Mouse (Mus musculus) yolk sac, embryonic 10.5 days (tissue): ENCODE measurements around the gene Cacna1g.

Source experiments
- DNase-seq: peaks from one replicate; pipeline ENCODE4 v3.0.0-alpha.2; 2017; ENCODE audit warnings: low spot score

The Cacna1g gene

DNA sequence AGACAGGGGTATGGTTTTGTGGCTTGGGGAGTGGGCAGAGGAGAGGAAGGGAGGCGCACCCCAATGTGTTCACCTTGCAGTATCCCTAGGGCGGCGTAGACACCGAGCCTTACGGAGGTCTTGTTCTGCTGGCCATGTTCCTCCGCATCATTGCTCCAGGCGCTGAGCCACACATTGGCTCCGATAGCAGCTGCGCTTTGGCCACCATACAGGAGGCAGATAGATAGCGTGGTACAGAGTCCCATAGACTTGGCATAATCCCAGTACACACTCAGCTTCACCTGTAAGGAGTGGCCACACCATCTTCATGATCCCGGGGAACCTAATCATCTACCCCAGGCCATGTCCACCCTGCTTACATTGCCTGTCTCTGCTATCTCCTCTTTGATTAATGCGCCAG lies 114.8 kb downstream of the Cacna1g start:
- DNase-seq, result no peak
